Mouse (Mus musculus): ENCODE results near the gene Olfr279.
A peak's percentile ranks its signal among the peaks of the same experiment; 100 is the strongest.

GRCm38 (mm10) chr15:98483907-98484886, 8.0 kb upstream of the Olfr279 start:
- TF ChIP-seq CTCF (IDR thresholded peaks at IDR 0.05; ENCODE audit: low read depth) (no peak), EP300 (IDR thresholded peaks at IDR 0.05; ENCODE audit: low read depth) (peak; percentile 13; the same call in 1 of the 2 replicates)

Data from liver, postnatal 0 days (tissue).